ENCODE assay signal across 14 mouse cellular contexts in the genomic region with DNA sequence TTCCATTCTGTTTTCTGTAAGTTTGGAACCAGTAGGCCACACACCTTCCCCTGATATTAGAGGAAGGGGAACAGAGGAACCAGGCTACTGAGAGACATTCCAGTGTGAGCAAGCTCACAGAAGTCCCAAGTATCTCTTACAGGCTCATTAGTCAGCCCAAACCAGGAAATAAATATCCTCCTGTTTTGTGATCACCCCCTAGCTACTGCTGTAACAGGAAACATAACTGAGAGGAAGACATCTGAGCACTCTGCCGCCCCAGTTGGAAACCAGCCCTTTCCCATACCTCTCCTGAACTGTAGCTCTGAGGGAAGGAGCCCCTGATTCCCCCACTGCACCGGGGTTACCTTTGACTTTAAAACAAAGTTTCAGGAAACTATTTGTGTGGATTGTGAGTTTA. TPM values are rescaled to one million over a fixed set of nuclear protein-coding genes. Genes with fewer than 3 reads are reported as not detected.
DNase-seq lines count a peak whose midpoint lies in the region; ATAC-seq and TF ChIP-seq lines count a peak whose summit lies in the region.
"Had no signal": no experiment of that assay in that cellular context is flagged by ENCODE, and none has a peak within 500 bp of the region (broad histone marks: within the 10 kb centered on the region; RNA-seq: fewer than 3 reads in every experiment).

No protein-coding gene starts in this region.

- H3K4me3 ChIP-seq in intestine, embryonic 15.5 days (replicated peaks): no peak overlapping the region
- H3K4me3 ChIP-seq in intestine, postnatal 0 days (ENCODE audit: low read depth, low read length): no peak overlapping the region
- no peak overlapping the region for H3K4me3 ChIP-seq in embryonic facial prominence, embryonic 10.5 days
- H3K4me3 ChIP-seq in heart, embryonic 11.5 days (ENCODE audit: low read depth, low read length): no peak overlapping the region
- no peak overlapping the region for H3K4me3 ChIP-seq in kidney, embryonic 15.5 days (replicated peaks)
- H3K4me3 ChIP-seq: limb, embryonic 12.5 days had no signal

- DNase-seq in embryonic facial prominence, embryonic 10.5 days (ENCODE audit: low spot score): no peak
- no peak for DNase-seq in layer of hippocampus, postnatal 25 days (ENCODE audit: extremely low spot score in 1 of 2, low spot score in 1 of 2)
- no peak for DNase-seq in adipocyte (ENCODE audit: low spot score)
- DNase-seq: forebrain, postnatal 0 days; right cerebral cortex, postnatal 4 days had no signal

- no peak overlapping the region for H3K4me2 ChIP-seq in intestine, embryonic 15.5 days (replicated peaks)
- H3K4me2 ChIP-seq in intestine, postnatal 0 days (replicated peaks; ENCODE audit: low read depth): no peak overlapping the region
- H3K4me2 ChIP-seq in heart, embryonic 11.5 days: no peak overlapping the region
- no peak overlapping the region for H3K4me2 ChIP-seq in kidney, embryonic 15.5 days
- H3K4me2 ChIP-seq: limb, embryonic 12.5 days had no signal

- 0 out of 2 replicates have a peak, but pooled peaks cover 3% of the 10 kb centered on the region for H3K4me1 ChIP-seq in intestine, embryonic 15.5 days (replicated peaks)
- H3K4me1 ChIP-seq in intestine, postnatal 0 days (replicated peaks; ENCODE audit: control insufficient read depth, insufficient read depth, low read length): no peaks in the 10 kb centered on the region
- H3K4me1 ChIP-seq in embryonic facial prominence, embryonic 10.5 days: peaks cover 18% of the 10 kb centered on the region
- H3K4me1 ChIP-seq in heart, embryonic 11.5 days (ENCODE audit: control insufficient read depth, insufficient read depth, low read length): no peaks in the 10 kb centered on the region
- H3K4me1 ChIP-seq in kidney, embryonic 15.5 days: peaks cover 32% of the 10 kb centered on the region

- no peak for ATAC-seq in intestine, embryonic 15.5 days
- ATAC-seq in intestine, postnatal 0 days: no peak
- ATAC-seq in heart, embryonic 11.5 days (replicated peaks; ENCODE audit: insufficient number of reproducible peaks, low FRiP score, low TSS enrichment): no peak
- peak; percentile 61; the same call in 1 of the 2 replicates for ATAC-seq in kidney, embryonic 15.5 days (replicated peaks; ENCODE audit: low FRiP score)
- ATAC-seq: forebrain, postnatal 0 days had no signal

- H3K27ac ChIP-seq in intestine, embryonic 15.5 days: peak overlapping the region; percentile 36; the same call in 1 of the 2 replicates
- no peak overlapping the region for H3K27ac ChIP-seq in intestine, postnatal 0 days (ENCODE audit: low read depth, low read length)
- 0 out of 2 replicates have a peak overlapping the region, but pooled peaks have one; percentile 3 for H3K27ac ChIP-seq in embryonic facial prominence, embryonic 10.5 days (replicated peaks)
- H3K27ac ChIP-seq in heart, embryonic 11.5 days (ENCODE audit: low read depth, low read length): peak overlapping the region; percentile 13
- H3K27ac ChIP-seq in kidney, embryonic 15.5 days: peak overlapping the region; percentile 63
- H3K27ac ChIP-seq: limb, embryonic 12.5 days had no signal

- H3K9ac ChIP-seq in intestine, embryonic 15.5 days: no peak overlapping the region
- no peak overlapping the region for H3K9ac ChIP-seq in intestine, postnatal 0 days (ENCODE audit: low read depth, low read length)
- H3K9ac ChIP-seq in heart, embryonic 11.5 days (ENCODE audit: low read depth, low read length): no peak overlapping the region
- H3K9ac ChIP-seq in kidney, embryonic 15.5 days: no peak overlapping the region
- H3K9ac ChIP-seq: forebrain, postnatal 0 days; limb, embryonic 12.5 days had no signal

- TF ChIP-seq CTCF in intestine, postnatal 0 days (IDR thresholded peaks at IDR 0.05; ENCODE audit: low read depth): no peak

- H3K27me3 ChIP-seq in intestine, embryonic 15.5 days (replicated peaks): no peaks in the 10 kb centered on the region
- no peaks in the 10 kb centered on the region for H3K27me3 ChIP-seq in intestine, postnatal 0 days (replicated peaks; ENCODE audit: control insufficient read depth, insufficient read depth, low read length)
- 0 out of 2 replicates have a peak, but pooled peaks cover 2% of the 10 kb centered on the region for H3K27me3 ChIP-seq in embryonic facial prominence, embryonic 10.5 days (replicated peaks; ENCODE audit: low read depth, poor library complexity, severe bottlenecking)
- H3K27me3 ChIP-seq in heart, embryonic 11.5 days (ENCODE audit: control insufficient read depth, insufficient read depth, low read length): no peaks in the 10 kb centered on the region
- H3K27me3 ChIP-seq in kidney, embryonic 15.5 days: no peaks in the 10 kb centered on the region
- H3K27me3 ChIP-seq: limb, embryonic 12.5 days had no signal

- 52% methylated on average over 2 of the region's 2 CpGs for WGBS in intestine, embryonic 15.5 days
- WGBS in intestine, postnatal 0 days: 59% methylated on average over 2 of the region's 2 CpGs
- 56% methylated on average over 2 of the region's 2 CpGs for WGBS in embryonic facial prominence, embryonic 10.5 days
- 50% methylated on average over 2 of the region's 2 CpGs for WGBS in heart, embryonic 11.5 days (ENCODE audit: insufficient replicate concordance)
- 37% methylated on average over 2 of the region's 2 CpGs for WGBS in kidney, embryonic 15.5 days

- no peaks in the 10 kb centered on the region for H3K9me3 ChIP-seq in intestine, embryonic 15.5 days
- H3K9me3 ChIP-seq in intestine, postnatal 0 days (ENCODE audit: control insufficient read depth): no peaks in the 10 kb centered on the region
- H3K9me3 ChIP-seq in embryonic facial prominence, embryonic 10.5 days: no peaks in the 10 kb centered on the region
- H3K9me3 ChIP-seq in heart, embryonic 11.5 days (replicated peaks; ENCODE audit: control insufficient read depth, low read length): no peaks in the 10 kb centered on the region
- no peaks in the 10 kb centered on the region for H3K9me3 ChIP-seq in kidney, embryonic 15.5 days (replicated peaks)
- H3K9me3 ChIP-seq: limb, embryonic 12.5 days had no signal

- H3K36me3 ChIP-seq in intestine, embryonic 15.5 days: no peaks in the 10 kb centered on the region
- H3K36me3 ChIP-seq in intestine, postnatal 0 days (ENCODE audit: control insufficient read depth, insufficient read depth): no peaks in the 10 kb centered on the region
- H3K36me3 ChIP-seq in embryonic facial prominence, embryonic 10.5 days (replicated peaks): no peaks in the 10 kb centered on the region
- no peaks in the 10 kb centered on the region for H3K36me3 ChIP-seq in heart, embryonic 11.5 days (ENCODE audit: control insufficient read depth, insufficient read depth, low read length)
- no peaks in the 10 kb centered on the region for H3K36me3 ChIP-seq in kidney, embryonic 15.5 days
- H3K36me3 ChIP-seq: limb, embryonic 12.5 days had no signal

RNA-seq across cellular contexts. Expression of a gene that starts 19.5 kb away (rescaled TPM):
- not detected in 2 replicates for polyA plus RNA-seq in intestine, embryonic 15.5 days (2015; fragmentation: Nextera tagmentation; extraction: Ambion mirVana)
- not detected in 2 replicates for polyA plus RNA-seq in intestine, postnatal 0 days (2015; fragmentation: Nextera tagmentation; extraction: Ambion mirVana)
- polyA plus RNA-seq in embryonic facial prominence, embryonic 10.5 days (2016; fragmentation: Nextera tagmentation; extraction: Ambion mirVana): not detected in 2 replicates
- not detected in 2 replicates for polyA plus RNA-seq in heart, embryonic 11.5 days (2014; fragmentation: Nextera tagmentation; extraction: Ambion mirVana)
- polyA plus RNA-seq in kidney, embryonic 15.5 days (2015; fragmentation: Nextera tagmentation; extraction: Ambion mirVana): not detected in 2 replicates
- total RNA-seq in layer of hippocampus, postnatal 25 days (2021): not detected
- total RNA-seq: forebrain, postnatal 0 days; layer of hippocampus, postnatal 14 days; megakaryocyte progenitor cell, adult 5-6 weeks had no signal
- polyA plus RNA-seq: forebrain, postnatal 0 days; gonadal fat pad, adult 2 months; limb, embryonic 12.5 days; stomach, embryonic 16.5 days had no signal
